Mouse (Mus musculus) layer of hippocampus, adult 18-20 months (tissue): ENCODE results near the gene Acot11. TPM values are rescaled to one million over a fixed set of nuclear protein-coding genes. Genes with fewer than 3 reads are reported as not detected.

Source experiments
- DNase-seq, 2 experiments: peaks; one replicate each; pipeline ENCODE4 v3.0.0; 2022; ENCODE audit warnings: low spot score in 2 of 2
- long read RNA-seq: library from polyadenylated mRNA; stranded (forward); transcript quantifications from one replicate; pipeline ENCODE4 v2.0.0, GENCODE M21; 2021
- total RNA-seq, 2 experiments: library from RNA; stranded (reverse); gene quantifications; 2 replicates each; pipeline ENCODE4 v1.2.3; 2021

Acot11 gene
- 10 to 100 TPM; 46.7 to 52.6 TPM for total RNA-seq
- long read RNA-seq, full-length matches to known transcripts: 37 of 53 reads
- long read RNA-seq, partial matches to known transcripts: 5 of 53 reads
- long read RNA-seq, other reads (novel, unspliced or antisense): 11 of 53 reads

- no peak for DNase-seq
Observed at GRCm38 (mm10) chr4:106804910-106805274, at the start of gene Acot11. TSS of gene Acot11 (minus strand) at chr4:106804998.

- DNase-seq: no peak
Observed at GRCm38 (mm10) chr4:106848290-106849092, 43.7 kb upstream of the Acot11 start.

GRCm38 (mm10) chr4:106847591-106848289 is 42.9 kb upstream of the Acot11 start:
- no peak for DNase-seq

- DNase-seq: no peak
Observed at GRCm38 (mm10) chr4:106842561-106842960, 37.8 kb upstream of the Acot11 start.

GRCm38 (mm10) chr4:106841856-106842255 is 37.1 kb upstream of the Acot11 start:
- no peak for DNase-seq

GRCm38 (mm10) chr4:106841303-106841702 is 36.5 kb upstream of the Acot11 start:
- DNase-seq: no peak

GRCm38 (mm10) chr4:106840651-106841145 is 35.9 kb upstream of the Acot11 start:
- no peak for DNase-seq

- peak; percentile 81 to 91 for DNase-seq
Observed at GRCm38 (mm10) chr4:106839964-106840611, 35.3 kb upstream of the Acot11 start.

- DNase-seq: peak; percentile 10 to 44
Observed at GRCm38 (mm10) chr4:106839254-106839834, 34.5 kb upstream of the Acot11 start.

- peak; percentile 94 to 95 for DNase-seq
Observed at GRCm38 (mm10) chr4:106838548-106839253, 33.9 kb upstream of the Acot11 start.

- DNase-seq: peak; percentile 65 to 68
Observed at GRCm38 (mm10) chr4:106837964-106838363, 33.2 kb upstream of the Acot11 start.

GRCm38 (mm10) chr4:106837425-106837824 is 32.6 kb upstream of the Acot11 start:
- peak in 1 of 2 experiments; percentile 3 for DNase-seq

- no peak for DNase-seq
Observed at GRCm38 (mm10) chr4:106830545-106831112, 25.8 kb upstream of the Acot11 start.

- peak; percentile 71 to 84 for DNase-seq
Observed at GRCm38 (mm10) chr4:106827738-106828361, 23.1 kb upstream of the Acot11 start.

- DNase-seq: no peak
Observed at GRCm38 (mm10) chr4:106825229-106825628, 20.4 kb upstream of the Acot11 start.

GRCm38 (mm10) chr4:106819404-106819803 is 14.6 kb upstream of the Acot11 start:
- DNase-seq: no peak

- no peak for DNase-seq
Observed at GRCm38 (mm10) chr4:106818332-106818731, 13.5 kb upstream of the Acot11 start.

GRCm38 (mm10) chr4:106817017-106817416 is 12.2 kb upstream of the Acot11 start:
- DNase-seq: no peak
